Mouse (Mus musculus) spleen, adult 2 months (tissue): ENCODE data around the gene Cradd. TPM values are rescaled to one million over a fixed set of nuclear protein-coding genes. Genes with fewer than 3 reads are reported as not detected.

ENCODE experiments used
- DNase-seq, 2 experiments: peaks; one replicate each; pipeline versions ENCODE4 v3.0.0 to v3.0.0-alpha.2; 2012 to 2021; ENCODE audit warnings: low spot score in 2 of 2, low read depth in 1 of 2
- H3K27ac ChIP-seq: fragments of 200-500 bp; 2 replicates; pipeline ENCODE4 v1.5.1; 2012; ENCODE audit warnings: low read length, inconsistent platforms; ENCODE audit not compliant: insufficient read depth
- H3K27me3 ChIP-seq: fragments of 200-500 bp; 2 replicates; pipeline ENCODE4 v1.6.1; 2012; ENCODE audit warnings: mild to moderate bottlenecking, moderate library complexity, low read length, inconsistent platforms; ENCODE audit not compliant: control insufficient read depth, insufficient read depth
- H3K36me3 ChIP-seq: fragments of 200-500 bp; 2 replicates; pipeline ENCODE4 v1.6.1; 2012; ENCODE audit warnings: mild to moderate bottlenecking, low read length, inconsistent platforms; ENCODE audit not compliant: control insufficient read depth, insufficient read depth
- H3K4me1 ChIP-seq: fragments of 200-500 bp; 2 replicates; pipeline ENCODE4 v1.6.1; 2011; ENCODE audit warnings: inconsistent platforms; ENCODE audit not compliant: control insufficient read depth, insufficient read depth, insufficient read length
- H3K4me3 ChIP-seq: fragments of 200-500 bp; 2 replicates; pipeline ENCODE4 v1.5.1; 2011; ENCODE audit warnings: mild to moderate bottlenecking, inconsistent platforms; ENCODE audit not compliant: insufficient read depth, insufficient read length; ENCODE audit errors: extremely low read depth
- CTCF ChIP-seq: fragments of 200-500 bp; IDR thresholded peaks from 2 replicates; pipeline ENCODE4 v1.5.1; 2011; ENCODE audit warnings: mild to moderate bottlenecking, inconsistent platforms; ENCODE audit not compliant: insufficient read depth, insufficient read length, insufficient replicate concordance; ENCODE audit errors: extremely low read depth
- POLR2A ChIP-seq: fragments of 200-500 bp; IDR thresholded peaks from 2 replicates; pipeline ENCODE4 v1.6.1; 2011; ENCODE audit warnings: low read depth, low read length, inconsistent platforms
- WGBS: fragments of 180-500 bp; shearing (Covaris S2); methylation state at CpG from one replicate; pipeline ENCODE4 v1.1.7; 2018; 5-methylcytosine and 5-hydroxymethylcytosine counted together
- polyA plus RNA-seq: library from polyadenylated mRNA; depleted of rRNA; stranded (reverse); fragments of >200 nt; gene quantifications from 2 replicates; pipeline ENCODE4 v1.2.3, GENCODE M21; 2012

Gene Cradd
- polyA plus RNA-seq, 1 experiment: 8.2 TPM

- no peak overlapping the region for H3K27ac ChIP-seq
- no peaks in the 10 kb centered on the region for H3K36me3 ChIP-seq
- no peak for DNase-seq
- TF ChIP-seq POLR2A: no peak
- no peak for TF ChIP-seq CTCF
- no peaks in the 10 kb centered on the region for H3K27me3 ChIP-seq
- WGBS: 75% methylated on average over 8 of the region's 8 CpGs
- H3K4me1 ChIP-seq: no peaks in the 10 kb centered on the region; the same call in 1 of the 2 replicates
- no peak overlapping the region for H3K4me3 ChIP-seq
These were observed 68.8 kb downstream of the Cradd start for GRCm38 (mm10) chr10:95255018-95255680.

DNA sequence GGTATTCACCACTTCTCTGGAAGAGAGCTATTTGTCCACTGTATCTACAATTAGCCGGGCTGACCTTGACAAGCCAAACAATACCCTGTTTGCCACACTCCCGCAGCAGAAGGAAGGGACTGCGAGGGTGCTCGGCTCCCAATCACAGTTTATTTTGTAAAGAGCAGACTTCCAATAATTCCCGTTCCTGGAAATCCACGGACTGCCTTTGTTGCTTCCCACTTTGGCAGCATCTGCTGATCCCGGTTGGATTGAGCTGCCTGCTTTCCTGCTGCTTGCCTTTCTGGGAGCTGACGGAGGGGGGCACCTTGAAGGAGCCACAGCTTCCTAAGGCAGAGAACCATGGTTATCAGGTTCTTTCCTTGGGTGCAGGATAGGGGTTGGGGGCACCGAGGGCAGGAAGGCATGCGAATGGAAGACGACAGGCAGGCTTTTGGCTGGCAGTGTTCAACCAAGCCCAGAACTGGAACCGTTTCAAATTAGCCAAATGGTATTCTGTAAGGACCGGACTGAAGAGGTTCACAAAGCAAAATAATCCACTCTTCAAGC lies 69.4 kb downstream of the Cradd start:
- no peaks in the 10 kb centered on the region for H3K27me3 ChIP-seq
- 85% methylated on average over 13 of the region's 13 CpGs for WGBS
- no peak for DNase-seq
- no peak for TF ChIP-seq CTCF
- TF ChIP-seq POLR2A: no peak
- H3K4me3 ChIP-seq: no peak overlapping the region
- H3K27ac ChIP-seq: no peak overlapping the region
- no peaks in the 10 kb centered on the region; the same call in 1 of the 2 replicates for H3K4me1 ChIP-seq
- no peaks in the 10 kb centered on the region for H3K36me3 ChIP-seq

GRCm38 (mm10) chr10:95254046-95254445 lies 69.9 kb downstream of the Cradd start:
- Histone ChIP-seq H3K36me3 (no peaks in the 10 kb centered on the region), H3K4me3 (no peak overlapping the region), H3K27me3 (no peaks in the 10 kb centered on the region), H3K4me1 (no peaks in the 10 kb centered on the region; the same call in 1 of the 2 replicates), H3K27ac (no peak overlapping the region)
- no peak for DNase-seq
- TF ChIP-seq POLR2A: no peak
- TF ChIP-seq CTCF: no peak
- WGBS: 87% methylated on average over 3 of the region's 3 CpGs

- 89% methylated on average over 16 of the region's 16 CpGs for WGBS
- H3K4me1 ChIP-seq: no peaks in the 10 kb centered on the region
These were observed 72.3 kb downstream of the Cradd start for GRCm38 (mm10) chr10:95251674-95252073.

DNA sequence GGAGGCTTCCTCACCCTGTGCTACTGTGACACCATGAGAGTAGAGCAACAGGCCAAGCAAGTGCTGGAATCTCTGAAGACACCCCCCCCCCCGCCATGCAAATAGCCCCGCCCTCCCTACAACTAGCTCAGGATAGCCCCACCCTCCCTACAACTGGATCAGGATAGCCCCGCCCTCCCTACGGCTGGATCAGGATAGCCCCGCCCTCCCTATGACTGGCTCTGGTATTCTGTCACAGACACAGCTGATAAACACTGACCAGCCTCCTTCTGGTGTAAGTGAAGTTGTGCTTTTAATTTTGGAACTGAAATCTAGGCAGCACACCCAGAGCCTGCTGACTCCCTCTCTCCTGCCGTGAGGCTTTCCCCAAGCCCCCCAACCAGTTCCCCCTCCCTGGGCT lies 75.6 kb downstream of the Cradd start:
- no peak overlapping the region for H3K4me3 ChIP-seq
- DNase-seq: no peak
- WGBS: 83% methylated on average over 6 of the region's 6 CpGs
- TF ChIP-seq CTCF: no peak
- no peaks in the 10 kb centered on the region for H3K4me1 ChIP-seq
- no peaks in the 10 kb centered on the region for H3K27me3 ChIP-seq
- no peaks in the 10 kb centered on the region for H3K36me3 ChIP-seq
- no peak overlapping the region for H3K27ac ChIP-seq

More at GRCm38 (mm10) chr10:95251674-95252073, 72.3 kb downstream of the Cradd start:
- H3K27me3 ChIP-seq: no peaks in the 10 kb centered on the region
- no peak for DNase-seq
- no peaks in the 10 kb centered on the region for H3K36me3 ChIP-seq
- no peak for TF ChIP-seq POLR2A
- H3K27ac ChIP-seq: no peak overlapping the region
- H3K4me3 ChIP-seq: no peak overlapping the region

DNA sequence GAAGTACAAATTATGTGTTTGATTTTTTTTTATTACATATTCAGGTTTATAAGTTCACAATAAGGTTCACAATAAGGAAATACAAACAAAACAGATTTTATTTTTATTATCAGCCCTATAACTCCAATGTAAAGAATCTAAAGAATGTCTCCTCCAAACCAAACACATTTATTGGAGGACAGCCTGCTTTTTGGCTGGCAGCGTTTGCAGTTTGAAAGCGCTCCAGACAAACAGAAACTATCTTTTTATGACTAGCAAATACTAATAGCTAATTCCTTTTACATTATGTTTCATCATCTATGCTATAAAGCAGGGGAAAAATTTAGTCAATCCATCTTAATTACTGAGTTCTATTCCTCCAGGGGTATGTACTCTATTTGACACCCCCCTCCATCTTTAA lies 77.2 kb downstream of the Cradd start:
- Histone ChIP-seq H3K27ac (no peak overlapping the region), H3K36me3 (no peaks in the 10 kb centered on the region; the same call in 1 of the 2 replicates), H3K4me1 (no peaks in the 10 kb centered on the region), H3K4me3 (no peak overlapping the region), H3K27me3 (no peaks in the 10 kb centered on the region)
- WGBS: 88% methylated on average over 2 of the region's 2 CpGs
- DNase-seq: no peak
- TF ChIP-seq POLR2A: no peak

GRCm38 (mm10) chr10:95245680-95245982 lies 78.3 kb downstream of the Cradd start:
- Histone ChIP-seq H3K27me3 (no peaks in the 10 kb centered on the region), H3K4me3 (no peak overlapping the region), H3K36me3 (no peaks in the 10 kb centered on the region; the same call in 1 of the 2 replicates), H3K4me1 (no peaks in the 10 kb centered on the region), H3K27ac (no peak overlapping the region)
- TF ChIP-seq CTCF (no peak), POLR2A (no peak)
- WGBS: 90% methylated on average over 2 of the region's 2 CpGs
- DNase-seq: no peak
